In the genomic region with DNA sequence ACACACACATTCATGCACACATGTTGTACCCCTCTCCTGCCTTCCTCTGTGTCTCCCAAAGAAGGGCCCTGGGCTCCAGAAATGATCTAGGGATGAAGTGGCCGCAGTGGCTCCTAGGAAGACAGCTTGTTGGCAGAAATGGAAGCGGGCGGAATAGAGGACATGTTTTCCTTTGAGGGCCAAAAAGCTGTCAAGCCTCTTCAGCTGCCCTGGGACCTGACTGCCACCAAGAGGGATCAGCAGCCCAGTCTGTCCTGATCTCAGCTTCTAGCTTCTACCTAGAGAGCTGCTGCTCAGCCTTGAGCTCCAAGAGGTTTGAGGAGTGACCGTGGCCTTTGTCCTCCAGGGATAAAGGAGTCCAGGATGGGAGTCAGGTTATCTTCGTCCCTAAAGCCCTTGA, we compare ENCODE assay signal across 28 mouse cellular contexts.
DNase-seq lines count a peak whose midpoint lies in the region; ATAC-seq lines count a peak whose summit lies in the region.
"Had no signal": no experiment of that assay in that cellular context is flagged by ENCODE, and none has a peak within 500 bp of the region (broad histone marks: within the 10 kb centered on the region; RNA-seq: fewer than 3 reads in every experiment).

No protein-coding gene starts in this region.

- peak overlapping the region; percentile 18 for H3K27ac ChIP-seq in heart, embryonic 15.5 days
- H3K27ac ChIP-seq: embryonic facial prominence, embryonic 15.5 days; forebrain, embryonic 13.5 days; hindbrain, embryonic 14.5 days; liver, embryonic 12.5 days; neural tube, embryonic 13.5 days had no signal

- DNase-seq in heart, adult 11 months, result peak; percentile 93
- DNase-seq in heart, postnatal 25 days (ENCODE audit: low spot score), result no peak
- peak; percentile 21 for DNase-seq in ovary, postnatal 36 days (ENCODE audit: low spot score)
- DNase-seq in ovary, adult 18-20 months (ENCODE audit: low spot score), result no peak
- no peak for DNase-seq in natural killer cell, adult 2 months (ENCODE audit: low spot score in 2 of 2)
- no peak for DNase-seq in cerebellum, adult 18-20 months
- DNase-seq: adrenal gland, postnatal 10 days; B cell, adult 2 months; cerebellum, adult 8-10 months; cerebellum, postnatal 25 days; kidney, adult 9 months; kidney, postnatal 10 days; layer of hippocampus, postnatal 36 days; left cerebral cortex, postnatal 4 days; liver, postnatal 0 days; lung, postnatal 36 days; retina, postnatal 1 day; right cerebral cortex, postnatal 14 days had no signal

- peaks cover 45% of the 10 kb centered on the region for H3K4me1 ChIP-seq in heart, embryonic 15.5 days (replicated peaks)
- H3K4me1 ChIP-seq: forebrain, embryonic 13.5 days; liver, embryonic 12.5 days; neural tube, embryonic 13.5 days had no signal

- no peak overlapping the region for H3K4me2 ChIP-seq in heart, embryonic 15.5 days
- H3K4me2 ChIP-seq: embryonic facial prominence, embryonic 15.5 days; forebrain, embryonic 13.5 days; hindbrain, embryonic 14.5 days; liver, embryonic 12.5 days; midbrain, embryonic 11.5 days; neural tube, embryonic 13.5 days had no signal

- no peaks in the 10 kb centered on the region for H3K9me3 ChIP-seq in heart, embryonic 15.5 days (replicated peaks)
- H3K9me3 ChIP-seq: embryonic facial prominence, embryonic 10.5 days; embryonic facial prominence, embryonic 15.5 days; forebrain, embryonic 13.5 days; liver, embryonic 12.5 days; neural tube, embryonic 13.5 days had no signal

- no peaks in the 10 kb centered on the region for H3K36me3 ChIP-seq in heart, embryonic 15.5 days
- H3K36me3 ChIP-seq: embryonic facial prominence, embryonic 10.5 days; embryonic facial prominence, embryonic 15.5 days; liver, embryonic 12.5 days; neural tube, embryonic 13.5 days had no signal

- intact Hi-C loops in heart, postnatal 25 days (cut with DNase I), result loop anchor here (5.0 kb wide), 2 partner anchors 76 to 196 kb away; no protein-coding TSS in a partner anchor

- no peak for ATAC-seq in heart, embryonic 15.5 days (replicated peaks; ENCODE audit: insufficient number of reproducible peaks, insufficient read depth, low FRiP score, low read depth)
- ATAC-seq: forebrain, embryonic 13.5 days; intestine, postnatal 0 days; liver, embryonic 12.5 days had no signal

- H3K9ac ChIP-seq in heart, embryonic 15.5 days, result no peak overlapping the region
- H3K9ac ChIP-seq: embryonic facial prominence, embryonic 15.5 days; forebrain, embryonic 13.5 days; hindbrain, embryonic 14.5 days; liver, embryonic 12.5 days; liver, postnatal 0 days; neural tube, embryonic 13.5 days had no signal

- no peak overlapping the region for H3K4me3 ChIP-seq in heart, embryonic 15.5 days
- H3K4me3 ChIP-seq: embryonic facial prominence, embryonic 10.5 days; embryonic facial prominence, embryonic 15.5 days; forebrain, embryonic 13.5 days; liver, embryonic 12.5 days; myocyte; neural tube, embryonic 13.5 days had no signal

- H3K27me3 ChIP-seq in heart, embryonic 15.5 days, result no peaks in the 10 kb centered on the region
- H3K27me3 ChIP-seq: embryonic facial prominence, embryonic 15.5 days; forebrain, embryonic 13.5 days; liver, embryonic 12.5 days had no signal

- 66% methylated on average over 5 of the region's 5 CpGs for WGBS in heart, embryonic 15.5 days

Comparison
In these comparisons a context has a peak if more than half of its experiments do, and no peak if none do; other contexts are left out.
1. DNase-seq: peak in heart, adult 11 months (single experiment) and ovary, postnatal 36 days (single experiment); none in heart, postnatal 25 days (single experiment), ovary, adult 18-20 months (single experiment), natural killer cell, adult 2 months (0 of 2) and cerebellum, adult 18-20 months (0 of 2).